Mouse (Mus musculus) kidney, adult 9 months (tissue): ENCODE data around the gene Rngtt.
"Not testable (repeated sequence)": the region's sequence is repeated elsewhere in the genome, so short reads cannot be mapped to it uniquely, and the experiment has no call there.

ENCODE experiments used
- DNase-seq: peaks from one replicate; pipeline ENCODE4 v3.0.0; 2022

Rngtt gene

GRCm38 (mm10) chr4:33450356-33450755 lies 140.2 kb downstream of the Rngtt start:
- DNase-seq: not testable (repeated sequence)

GRCm38 (mm10) chr4:33459851-33460250 lies 149.7 kb downstream of the Rngtt start:
- no peak for DNase-seq

- no peak for DNase-seq
These were observed 154.3 kb downstream of the Rngtt start for GRCm38 (mm10) chr4:33464432-33464831.

- DNase-seq: no peak
These were observed 155.8 kb downstream of the Rngtt start for GRCm38 (mm10) chr4:33465871-33466270.

- DNase-seq: no peak
These were observed 156.9 kb downstream of the Rngtt start for GRCm38 (mm10) chr4:33466970-33467399.

GRCm38 (mm10) chr4:33467627-33468026 lies 157.5 kb downstream of the Rngtt start:
- DNase-seq: no peak

GRCm38 (mm10) chr4:33468151-33468550 lies 158.0 kb downstream of the Rngtt start:
- no peak for DNase-seq

GRCm38 (mm10) chr4:33470671-33471302 lies 160.7 kb downstream of the Rngtt start:
- DNase-seq: no peak

GRCm38 (mm10) chr4:33478011-33478785 lies 168.1 kb downstream of the Rngtt start:
- no peak for DNase-seq

- DNase-seq: no peak
These were observed 171.6 kb downstream of the Rngtt start for GRCm38 (mm10) chr4:33481721-33482120.

GRCm38 (mm10) chr4:33486050-33486449 lies 175.9 kb downstream of the Rngtt start:
- DNase-seq: no peak

GRCm38 (mm10) chr4:33491108-33491507 lies 181.0 kb downstream of the Rngtt start:
- no peak for DNase-seq

- DNase-seq: no peak
These were observed 184.3 kb downstream of the Rngtt start for GRCm38 (mm10) chr4:33494377-33494776.

GRCm38 (mm10) chr4:33496985-33497384 lies 186.9 kb downstream of the Rngtt start:
- no peak for DNase-seq

- no peak for DNase-seq
These were observed 187.5 kb downstream of the Rngtt start for GRCm38 (mm10) chr4:33497657-33498056.

GRCm38 (mm10) chr4:33498160-33498874 lies 188.2 kb downstream of the Rngtt start:
- DNase-seq: no peak

GRCm38 (mm10) chr4:33506638-33507037 lies 196.5 kb downstream of the Rngtt start:
- no peak for DNase-seq

GRCm38 (mm10) chr4:33510544-33510943 lies 200.4 kb downstream of the Rngtt start:
- no peak for DNase-seq

GRCm38 (mm10) chr4:33513421-33513820 lies 203.3 kb downstream of the Rngtt start:
- DNase-seq: no peak

- DNase-seq: no peak
These were observed 204.2 kb downstream of the Rngtt start for GRCm38 (mm10) chr4:33514108-33515000.

GRCm38 (mm10) chr4:33520196-33520595 lies 210.1 kb downstream of the Rngtt start:
- DNase-seq: no peak

GRCm38 (mm10) chr4:33520938-33521337 lies 210.8 kb downstream of the Rngtt start:
- DNase-seq: no peak

- DNase-seq: no peak
These were observed 213.7 kb downstream of the Rngtt start for GRCm38 (mm10) chr4:33523774-33524173.
